Mouse (Mus musculus) Patski (cell line): Measurements from ENCODE around the gene Serhl. TPM values are rescaled to one million over a fixed set of nuclear protein-coding genes. Genes with fewer than 3 reads are reported as not detected.

Source experiments
- ATAC-seq: fragments of 100-300 bp; one replicate; pipeline ENCODE4 v1.8.0; 2021
- CTCF ChIA-PET: fragments of 350-600 bp; sonication (Branson Sonifier 250); formaldehyde crosslinking; loops from one replicate; lab custom pipeline; 2022; ENCODE audit warnings: inconsistent platforms; lab: Charles Lee
- POLR2A ChIA-PET: fragments of 350-600 bp; sonication (Branson Sonifier 250); formaldehyde crosslinking; loops from one replicate; lab custom pipeline; 2022; ENCODE audit warnings: antibody characterized with exemption, inconsistent platforms; lab: Charles Lee
- DNase-seq: peaks from one replicate; pipeline ENCODE4 v3.0.0-alpha.2; 2011; ENCODE audit warnings: low read depth, low spot score
- H3K27me3 ChIP-seq: fragments of 371-371 bp; one replicate; pipeline ENCODE4 v1.5.1; 2021
- CTCF ChIP-seq: fragments of 100-300 bp; IDR thresholded peaks from one replicate; pipeline ENCODE4 v1.5.1; 2021
- in situ Hi-C: fragments of 300-500 bp; cut with MboI; formaldehyde crosslinking; loops from 3 replicates; pipeline ENCODE4 v1.11.1; 2018; ENCODE audit warnings: low pct_unique_long_range_greater_than_20kb, mixed read lengths
- polyA plus RNA-seq: library from polyadenylated mRNA; unstranded; gene quantifications from one replicate; pipeline ENCODE4 v1.2.3, GENCODE M21; 2021

The Serhl gene
- polyA plus RNA-seq, 1 experiment from 2014 or later: 75.3 TPM

DNA sequence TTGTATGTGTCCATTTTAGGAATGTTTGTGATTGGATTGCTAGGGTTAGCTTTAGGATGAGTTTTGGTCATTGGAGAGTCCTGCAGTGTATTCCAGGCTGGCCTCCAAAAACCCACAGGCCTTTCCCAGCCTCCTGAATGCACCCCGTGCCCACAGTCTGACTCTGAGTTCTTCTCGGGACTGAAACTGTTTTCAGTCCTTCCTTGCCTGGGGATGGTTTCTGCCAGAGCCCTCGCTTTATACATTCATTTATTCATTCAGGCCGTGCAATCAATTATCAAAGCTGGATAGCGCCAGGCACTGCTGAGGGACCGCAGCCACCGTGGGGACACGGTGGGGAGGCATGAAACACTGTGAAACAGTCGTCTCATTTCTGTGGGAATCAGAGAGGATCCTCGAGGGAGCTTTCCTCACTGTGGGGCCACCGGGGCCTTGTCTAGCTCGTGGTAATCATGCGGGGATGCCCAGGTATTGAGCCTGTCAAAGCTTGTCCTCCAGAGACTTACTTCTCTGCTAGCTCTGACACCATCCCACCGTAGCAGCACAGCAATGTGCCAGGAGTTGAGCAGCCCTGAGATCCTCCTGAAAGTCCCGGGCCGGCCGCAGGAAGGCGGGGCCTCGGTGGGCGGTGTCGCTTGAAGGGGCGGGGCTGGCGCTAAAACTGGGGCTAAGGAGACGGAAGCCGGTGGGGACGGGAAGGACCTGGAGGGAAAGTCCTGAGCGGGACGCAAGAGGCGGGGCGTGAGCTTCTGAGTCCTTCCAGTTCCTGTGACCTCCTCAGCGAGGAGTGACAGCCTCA, 10.4 kb downstream of the Serhl start:
- DNase-seq (peak; percentile 39), ATAC-seq (peak; percentile 93)
- no peak for TF ChIP-seq CTCF
- H3K27me3 ChIP-seq: no peaks in the 10 kb centered on the region
- ChIA-PET CTCF (interaction anchor here (1.5 kb wide), 1 partner anchor 14 kb away, joined by 6 read pairs; no protein-coding TSS in a partner anchor), POLR2A (interaction anchor here (0.9 to 1.5 kb wide), 2 partner anchors 13 to 18 kb away, joined by 3 to 5 read pairs; no protein-coding TSS in a partner anchor)
- in situ Hi-C loops: no loop called here

DNA sequence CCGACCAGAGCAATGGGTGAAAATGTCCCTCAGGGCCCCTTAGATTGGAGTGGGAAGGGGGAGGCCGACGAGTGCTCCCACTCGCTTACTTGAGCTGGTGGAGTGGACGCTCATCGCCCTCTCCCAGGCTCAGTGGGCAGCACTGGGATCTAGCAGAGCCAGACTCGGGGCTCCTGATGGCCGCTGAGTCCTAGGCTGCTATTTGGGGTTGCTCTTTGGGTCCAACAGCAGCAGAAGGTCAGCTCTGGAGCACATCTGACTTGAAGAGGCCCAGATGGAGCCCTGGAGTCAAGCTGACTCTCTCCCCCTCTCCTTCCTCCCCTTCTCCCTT, 11.0 kb downstream of the Serhl start:
- ChIA-PET POLR2A (interaction anchor here (0.9 to 1.5 kb wide), 2 partner anchors 13 to 17 kb away, joined by 3 to 5 read pairs; no protein-coding TSS in a partner anchor), CTCF (interaction anchor here (1.5 kb wide), 1 partner anchor 15 kb away, joined by 6 read pairs; no protein-coding TSS in a partner anchor)
- in situ Hi-C loops: no loop called here
- DNase-seq (no peak), ATAC-seq (no peak)
- H3K27me3 ChIP-seq: no peaks in the 10 kb centered on the region
- TF ChIP-seq CTCF: no peak

DNA sequence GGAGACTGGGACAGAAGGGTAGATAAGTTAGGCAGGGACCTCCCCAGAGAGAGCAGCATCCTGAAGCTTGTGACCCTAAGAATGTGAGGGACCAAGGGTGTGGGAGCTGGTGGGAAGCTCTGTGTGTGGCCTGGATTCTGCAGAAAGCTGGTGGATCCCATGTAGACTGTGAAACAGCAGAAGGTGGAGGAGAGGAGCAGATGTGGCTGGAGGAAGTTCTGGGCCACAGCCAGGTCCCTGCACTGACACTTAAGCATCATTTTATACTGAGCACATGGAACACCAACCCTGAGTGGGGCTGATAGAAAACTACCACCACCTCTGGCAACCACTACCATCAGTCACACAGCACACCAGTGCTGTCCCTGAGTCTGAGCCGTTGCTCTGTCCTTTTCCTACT, 13.8 kb downstream of the Serhl start:
- ChIA-PET POLR2A (interaction anchor here (0.6 to 1.5 kb wide), 2 partner anchors 11 to 15 kb away, joined by 3 to 5 read pairs; no protein-coding TSS in a partner anchor), CTCF (interaction anchor here (0.7 kb wide), 1 partner anchor 12 kb away, joined by 3 read pairs; no protein-coding TSS in a partner anchor)
- no peak for ATAC-seq
- in situ Hi-C loops: no loop called here
- TF ChIP-seq CTCF: no peak
- H3K27me3 ChIP-seq: no peaks in the 10 kb centered on the region
- DNase-seq: no peak

DNA sequence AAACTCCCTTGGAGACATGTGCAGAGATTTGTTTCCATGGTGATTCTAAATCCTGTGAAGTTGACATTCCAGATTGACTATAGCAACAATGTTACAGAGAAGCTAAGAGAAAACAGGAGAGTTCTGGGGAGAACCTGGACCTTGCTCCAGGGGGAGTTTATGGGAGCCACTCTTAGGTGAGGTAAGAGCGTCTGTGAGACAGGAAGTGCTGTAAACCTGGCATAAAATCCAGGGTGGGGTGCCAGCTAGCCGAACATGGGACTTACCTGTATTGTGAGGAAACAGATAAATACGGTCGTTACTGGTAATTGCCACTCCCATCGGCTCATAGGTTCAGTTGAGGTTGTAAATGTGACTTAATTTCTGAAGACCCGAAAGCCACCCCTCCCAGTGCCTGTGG, 17.1 kb downstream of the Serhl start:
- ChIA-PET CTCF (no interaction called here), POLR2A (no interaction called here)
- in situ Hi-C loops: no loop called here
- DNase-seq (no peak), ATAC-seq (no peak)
- TF ChIP-seq CTCF: no peak
- H3K27me3 ChIP-seq: no peaks in the 10 kb centered on the region

DNA sequence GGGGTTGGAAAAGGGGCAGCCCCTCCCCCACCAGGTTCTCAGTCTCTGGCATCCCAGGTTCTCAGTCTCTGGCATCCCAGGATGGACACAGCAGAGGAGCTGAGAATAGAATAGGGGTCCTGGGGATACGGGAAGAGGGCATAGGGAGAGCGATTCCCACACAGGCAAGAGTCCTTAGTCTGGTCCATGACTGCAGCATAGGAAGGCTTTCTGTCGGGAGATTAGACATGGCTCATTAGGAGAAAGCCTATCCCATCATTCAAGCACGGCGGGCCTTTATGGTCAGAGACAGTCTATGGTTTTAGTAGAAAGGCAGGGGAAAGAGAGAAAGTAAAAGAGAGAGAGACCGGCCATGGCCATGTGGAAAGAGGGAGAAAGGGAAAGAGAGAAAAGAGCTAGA, 18.5 kb downstream of the Serhl start:
- in situ Hi-C loops: no loop called here
- H3K27me3 ChIP-seq: no peaks in the 10 kb centered on the region
- ChIA-PET CTCF (no interaction called here), POLR2A (no interaction called here)
- no peak for ATAC-seq
- DNase-seq: no peak
- no peak for TF ChIP-seq CTCF

DNA sequence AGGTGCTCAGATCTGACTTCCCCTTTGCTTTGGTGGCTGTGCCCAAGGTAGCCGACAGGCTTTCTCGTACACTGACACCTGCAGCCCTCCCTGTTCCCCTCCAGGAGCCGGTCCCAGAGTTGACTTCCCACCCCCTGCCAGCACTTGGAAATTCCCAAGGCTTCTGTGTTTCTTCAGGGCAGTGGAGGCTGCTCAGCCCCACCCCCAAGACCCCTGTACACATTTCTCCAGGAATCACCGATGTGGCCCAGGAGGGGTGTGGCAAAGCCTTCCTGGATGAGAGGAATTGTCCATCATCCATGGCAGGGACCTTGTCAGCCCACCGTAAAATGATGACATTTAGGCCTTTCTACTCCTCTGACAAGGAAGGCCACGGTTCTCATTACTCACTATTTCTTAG, 22.0 kb downstream of the Serhl start:
- POLR2A ChIA-PET: no interaction called here
- no peak for TF ChIP-seq CTCF
- ATAC-seq: no peak
- DNase-seq: no peak
- in situ Hi-C loops: loop anchor here (10.0 kb wide), 1 partner anchor 306 kb away; no protein-coding TSS in a partner anchor
- H3K27me3 ChIP-seq: no peaks in the 10 kb centered on the region
- CTCF ChIA-PET: no interaction called here

DNA sequence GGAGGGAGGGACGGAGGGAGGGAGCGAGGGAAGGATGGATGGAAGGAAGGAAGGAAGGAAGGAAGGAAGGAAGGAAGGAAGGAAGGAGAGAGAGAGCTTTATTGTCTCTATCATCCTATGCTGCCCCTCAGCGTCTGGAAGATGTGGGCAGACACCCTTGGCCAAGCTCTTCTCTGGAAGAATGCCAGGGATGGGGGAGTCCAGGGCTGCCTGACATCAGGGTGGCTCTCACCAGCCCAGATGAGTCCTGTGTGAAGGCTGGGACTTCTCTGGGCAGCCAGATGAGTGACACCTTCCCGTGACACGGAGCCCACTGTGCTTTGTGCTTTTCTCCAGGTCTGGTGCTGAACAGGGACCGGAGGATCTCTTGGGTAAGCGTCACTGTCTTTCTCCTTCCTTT, 22.6 kb downstream of the Serhl start:
- POLR2A ChIA-PET: no interaction called here
- DNase-seq: no peak
- no peak for ATAC-seq
- in situ Hi-C loops: loop anchor here (10.0 kb wide), 1 partner anchor 307 kb away; no protein-coding TSS in a partner anchor
- TF ChIP-seq CTCF: no peak
- CTCF ChIA-PET: interaction anchor here (0.9 to 1.7 kb wide), 3 partner anchors 75 to 307 kb away, joined by 3 to 6 read pairs (median 3); no protein-coding TSS in a partner anchor
- no peaks in the 10 kb centered on the region for H3K27me3 ChIP-seq

DNA sequence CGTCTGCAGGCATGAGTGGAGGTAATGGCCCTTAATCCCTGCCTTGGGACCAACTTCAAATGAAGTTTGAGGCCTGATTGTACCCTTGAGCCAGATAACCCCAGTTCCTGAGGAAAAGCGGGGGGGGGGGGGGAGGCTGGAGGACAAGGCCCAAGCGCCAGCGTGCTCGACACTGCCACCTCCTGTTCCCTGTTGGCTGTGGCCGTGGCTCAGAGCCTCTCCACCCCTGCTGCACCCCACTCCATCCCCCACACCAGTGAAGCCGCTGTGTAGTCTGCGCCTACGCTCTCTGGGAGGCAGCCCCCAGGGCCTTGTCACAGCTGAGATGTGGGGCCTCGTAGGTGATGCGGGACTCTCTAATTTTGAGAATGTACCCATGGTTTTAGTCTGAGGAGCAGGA, 23.6 kb downstream of the Serhl start:
- peak; percentile 55 for ATAC-seq
- in situ Hi-C loops: loop anchor here (10.0 kb wide), 1 partner anchor 308 kb away; no protein-coding TSS in a partner anchor
- no peak for DNase-seq
- POLR2A ChIA-PET: interaction anchor here (0.7 kb wide), 1 partner anchor 225 kb away, joined by 4 read pairs; no protein-coding TSS in a partner anchor
- TF ChIP-seq CTCF: no peak
- CTCF ChIA-PET: interaction anchor here (0.7 to 1.7 kb wide), 6 partner anchors 9 to 308 kb away, joined by 3 to 6 read pairs (median 3); no protein-coding TSS in a partner anchor
- no peaks in the 10 kb centered on the region for H3K27me3 ChIP-seq

DNA sequence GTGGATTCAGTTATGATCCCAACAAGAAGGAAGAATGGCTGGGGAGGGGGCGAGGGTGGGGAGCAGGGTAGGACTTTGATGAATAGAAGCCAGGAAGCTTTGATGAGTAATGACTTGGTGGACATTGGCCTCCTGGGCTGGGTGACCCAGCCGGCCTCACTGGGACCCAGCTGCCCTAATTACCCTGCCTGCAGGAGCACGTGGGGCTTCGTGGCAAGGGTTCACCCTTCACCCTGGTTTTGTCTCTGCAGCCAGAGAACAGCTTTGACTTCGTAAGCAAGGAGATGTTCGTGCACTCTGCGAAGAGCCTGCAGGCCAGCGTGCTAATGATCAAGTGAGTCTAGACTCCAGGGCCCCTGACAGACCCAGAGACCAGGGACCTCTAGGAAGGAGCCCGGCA, 24.8 kb downstream of the Serhl start:
- TF ChIP-seq CTCF: no peak
- ChIA-PET CTCF (no interaction called here), POLR2A (interaction anchor here (1.6 kb wide), 1 partner anchor 11 kb away, joined by 5 read pairs; no protein-coding TSS in a partner anchor)
- no peaks in the 10 kb centered on the region for H3K27me3 ChIP-seq
- ATAC-seq: no peak
- in situ Hi-C loops: loop anchor here (10.0 kb wide), 1 partner anchor 309 kb away; no protein-coding TSS in a partner anchor
- no peak for DNase-seq

DNA sequence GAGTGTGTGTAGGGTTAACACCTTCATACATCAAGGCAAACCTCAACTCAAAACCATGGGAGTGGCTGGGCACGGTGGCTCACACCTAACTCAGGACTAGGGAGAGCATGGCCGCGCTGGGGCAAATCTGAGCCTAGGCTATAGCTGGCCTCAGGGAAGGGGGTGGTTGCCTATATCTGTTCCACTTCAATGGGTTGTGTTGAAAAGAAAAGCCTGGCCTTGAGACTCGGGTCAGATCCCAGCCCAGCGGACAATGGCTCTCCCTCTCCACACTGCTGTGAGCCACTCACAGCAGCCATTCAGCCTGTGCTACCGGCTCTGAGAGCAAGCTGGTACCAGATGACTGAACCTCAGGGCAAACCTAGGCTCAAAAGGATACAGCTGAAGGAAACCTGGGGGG, 25.8 kb downstream of the Serhl start:
- H3K27me3 ChIP-seq: no peaks in the 10 kb centered on the region
- in situ Hi-C loops: loop anchor here (5.0 to 10.0 kb wide), 2 partner anchors 87 to 310 kb away; no protein-coding TSS in a partner anchor
- no peak for DNase-seq
- no peak for TF ChIP-seq CTCF
- ChIA-PET CTCF (interaction anchor here (1.0 kb wide), 1 partner anchor 12 kb away, joined by 3 read pairs; no protein-coding TSS in a partner anchor), POLR2A (interaction anchor here (0.6 to 1.6 kb wide), 2 partner anchors 12 to 187 kb away, joined by 3 to 5 read pairs; no protein-coding TSS in a partner anchor)
- no peak for ATAC-seq
